Mouse (Mus musculus): ENCODE measurements around the gene Vegfb. TPM values are rescaled to one million over a fixed set of nuclear protein-coding genes. Genes with fewer than 3 reads are reported as not detected.

Vegfb gene
- polyA plus RNA-seq, 1 experiment = 169 TPM

- no peak for TF ChIP-seq GATA1 (IDR thresholded peaks at IDR 0.05; ENCODE audit: low read length)
Observed at GRCm38 (mm10) chr19:6979486-6980380, 7.7 kb downstream of the Vegfb start.

- TF ChIP-seq GATA1 (IDR thresholded peaks at IDR 0.05; ENCODE audit: low read length) = no peak
Observed at GRCm38 (mm10) chr19:6979001-6979479, 8.4 kb downstream of the Vegfb start.

GRCm38 (mm10) chr19:6978639-6978974 is 8.8 kb downstream of the Vegfb start:
- no peak for TF ChIP-seq GATA1 (IDR thresholded peaks at IDR 0.05; ENCODE audit: low read length)

- no peak for TF ChIP-seq GATA1 (IDR thresholded peaks at IDR 0.05; ENCODE audit: low read length)
Observed at GRCm38 (mm10) chr19:6977759-6978638, 9.5 kb downstream of the Vegfb start.

GRCm38 (mm10) chr19:6975537-6976521 is 11.6 kb downstream of the Vegfb start, which contains the start of gene Plcb3:
TSS of gene Plcb3 (minus strand) at chr19:6976470.
- no peak for TF ChIP-seq GATA1 (IDR thresholded peaks at IDR 0.05; ENCODE audit: low read length)

- TF ChIP-seq GATA1 (IDR thresholded peaks at IDR 0.05; ENCODE audit: low read length) = no peak
Observed at GRCm38 (mm10) chr19:6974211-6975205, 12.9 kb downstream of the Vegfb start, which contains the start of gene Ppp1r14b. TSS of gene Ppp1r14b (plus strand) at chr19:6974968.

- TF ChIP-seq GATA1 (IDR thresholded peaks at IDR 0.05; ENCODE audit: low read length) = no peak
Observed at GRCm38 (mm10) chr19:6973581-6974190, 13.8 kb downstream of the Vegfb start.

GRCm38 (mm10) chr19:6972247-6972917 is 15.1 kb downstream of the Vegfb start:
- TF ChIP-seq GATA1 (IDR thresholded peaks at IDR 0.05; ENCODE audit: low read length) = no peak

- no peak for TF ChIP-seq GATA1 (IDR thresholded peaks at IDR 0.05; ENCODE audit: low read length)
Observed at GRCm38 (mm10) chr19:6971644-6972043, 15.8 kb downstream of the Vegfb start.

- no peak for TF ChIP-seq GATA1 (IDR thresholded peaks at IDR 0.05; ENCODE audit: low read length)
Observed at GRCm38 (mm10) chr19:6970460-6971085, 16.9 kb downstream of the Vegfb start.

- TF ChIP-seq GATA1 (IDR thresholded peaks at IDR 0.05; ENCODE audit: low read length) = no peak
Observed at GRCm38 (mm10) chr19:6969665-6970381, 17.6 kb downstream of the Vegfb start.

GRCm38 (mm10) chr19:6969291-6969664 is 18.2 kb downstream of the Vegfb start:
- no peak for TF ChIP-seq GATA1 (IDR thresholded peaks at IDR 0.05; ENCODE audit: low read length)

All from G1E-ER4 (cell line).